Mouse (Mus musculus) lung, postnatal 0 days (tissue): ENCODE measurements at regions not wholly inside any gene's neighbourhood (a gene's known extent, or its start where the extent isn't known, plus 50 kb on each side); places are given as distances from the start of the nearest gene placed in this dataset.

Source experiments
- ATAC-seq: fragments of 200-750 bp; cut with Nextera tagmentation; 2 replicates; pipeline ENCODE4 v1.8.0; 2017; ENCODE audit warnings: moderate library complexity
- DNase-seq: peaks from one replicate; pipeline ENCODE4 v3.0.0-alpha.2; 2016; ENCODE audit warnings: low spot score
- H3K27ac ChIP-seq: fragments of 300-500 bp; sonication (generic); 2 replicates; pipeline ENCODE4 v1.5.1; 2014; ENCODE audit warnings: antibody characterized with exemption, mild to moderate bottlenecking, low read length, mixed read lengths
- H3K27me3 ChIP-seq: fragments of 300-500 bp; sonication (generic); replicated peaks from 2 replicates; pipeline ENCODE4 v1.6.1; 2014; ENCODE audit warnings: low read length, mixed read lengths; ENCODE audit not compliant: insufficient read depth
- H3K36me3 ChIP-seq: fragments of 300-500 bp; sonication (generic); 2 replicates; pipeline ENCODE4 v1.6.1; 2014; ENCODE audit warnings: low read length, mixed read lengths; ENCODE audit not compliant: insufficient read depth
- H3K4me1 ChIP-seq: fragments of 300-500 bp; sonication (generic); 2 replicates; pipeline ENCODE4 v1.6.1; 2014; ENCODE audit warnings: antibody characterized with exemption, low read depth, low read length, mixed read lengths; ENCODE audit not compliant: insufficient read depth
- H3K4me2 ChIP-seq: fragments of 300-500 bp; sonication (generic); replicated peaks from 2 replicates; pipeline ENCODE4 v1.6.1; 2014; ENCODE audit warnings: low read depth, mild to moderate bottlenecking, low read length, moderate library complexity, mixed read lengths
- H3K4me3 ChIP-seq: fragments of 300-500 bp; sonication (generic); 2 replicates; pipeline ENCODE4 v1.5.1; 2014; ENCODE audit warnings: low read depth, low read length
- H3K9ac ChIP-seq: fragments of 300-500 bp; sonication (generic); replicated peaks from 2 replicates; pipeline ENCODE4 v1.6.1; 2014; ENCODE audit warnings: low read depth, mild to moderate bottlenecking
- H3K9me3 ChIP-seq: fragments of 300-500 bp; sonication (generic); 2 replicates; pipeline ENCODE4 v1.6.1; 2016; ENCODE audit warnings: low read length, mixed read lengths
- CTCF ChIP-seq: IDR thresholded peaks from 2 replicates; pipeline ENCODE4 v1.5.1; 2016; ENCODE audit warnings: antibody characterized with exemption, mild to moderate bottlenecking
- EP300 ChIP-seq: IDR thresholded peaks from 2 replicates; pipeline ENCODE4 v1.6.1; 2016; ENCODE audit warnings: antibody characterized with exemption, mild to moderate bottlenecking, control low read depth
- WGBS: fragments of 180-500 bp; shearing (Covaris S2); extraction: QIAGEN DNeasy Blood & Tissue Kit; methylation state at CpG from one replicate; pipeline ENCODE4 v1.1.7; 2014; 5-methylcytosine and 5-hydroxymethylcytosine counted together

GRCm38 (mm10) chr14:114839340-114839903 is 252.6 kb upstream of the Gpc5 start:
- no peak overlapping the region for H3K27ac ChIP-seq
- no peaks in the 10 kb centered on the region for H3K9me3 ChIP-seq
- 83% methylated on average over 2 of the region's 2 CpGs for WGBS
- H3K4me3 ChIP-seq: no peak overlapping the region
- no peaks in the 10 kb centered on the region for H3K36me3 ChIP-seq
- no peaks in the 10 kb centered on the region for H3K27me3 ChIP-seq
- ATAC-seq (no peak), DNase-seq (no peak)
- no peak overlapping the region for H3K9ac ChIP-seq
- no peaks in the 10 kb centered on the region for H3K4me1 ChIP-seq
- H3K4me2 ChIP-seq: no peak overlapping the region
- TF ChIP-seq EP300 (no peak), CTCF (no peak)

- TF ChIP-seq EP300 (no peak), CTCF (no peak)
- H3K27me3 ChIP-seq: no peaks in the 10 kb centered on the region
- peak; percentile 79 for DNase-seq
- no peaks in the 10 kb centered on the region for H3K9me3 ChIP-seq
- no peaks in the 10 kb centered on the region for H3K4me1 ChIP-seq
- peak overlapping the region; percentile 27; the same call in 1 of the 2 replicates for H3K4me2 ChIP-seq
- H3K27ac ChIP-seq: peak overlapping the region; percentile 33
- H3K36me3 ChIP-seq: no peaks in the 10 kb centered on the region
- H3K4me3 ChIP-seq: no peak overlapping the region
- no peak overlapping the region for H3K9ac ChIP-seq
- ATAC-seq: peak; percentile 69
- WGBS: 37% methylated on average over 5 of the region's 5 CpGs
Measured at GRCm38 (mm10) chr14:114840766-114841165, 251.2 kb upstream of the Gpc5 start.

DNA sequence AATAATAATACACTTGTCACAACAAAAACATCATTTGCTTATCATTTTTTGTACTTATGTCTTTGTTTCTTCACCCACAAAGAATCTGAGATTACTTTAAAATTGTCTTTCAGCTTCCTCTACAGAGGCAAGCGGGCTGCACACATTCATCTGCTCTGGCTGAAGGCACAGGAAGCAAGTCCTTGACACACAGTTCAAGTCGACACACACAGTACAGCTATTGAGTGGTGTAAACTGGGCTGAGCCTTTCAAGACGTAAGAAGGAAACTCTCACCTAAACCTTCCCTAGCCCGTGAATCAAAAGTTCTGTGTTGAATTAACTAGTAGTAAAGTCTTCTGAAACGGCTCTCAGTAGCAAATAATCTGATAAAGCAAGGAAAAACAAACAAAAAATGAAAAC is 250.5 kb upstream of the Gpc5 start:
- WGBS: 21% methylated on average over 5 of the region's 5 CpGs
- ATAC-seq (peak; percentile 80), DNase-seq (peak; percentile 66)
- Histone ChIP-seq H3K4me3 (no peak overlapping the region; the same call in 1 of the 2 replicates), H3K9me3 (no peaks in the 10 kb centered on the region), H3K4me1 (no peaks in the 10 kb centered on the region), H3K9ac (no peak overlapping the region), H3K36me3 (no peaks in the 10 kb centered on the region), H3K27me3 (no peaks in the 10 kb centered on the region), H3K27ac (peak overlapping the region; percentile 29; the same call in 1 of the 2 replicates), H3K4me2 (peak overlapping the region; percentile 1; the same call in 1 of the 2 replicates)
- TF ChIP-seq CTCF: no peak
- TF ChIP-seq EP300: no peak

DNA sequence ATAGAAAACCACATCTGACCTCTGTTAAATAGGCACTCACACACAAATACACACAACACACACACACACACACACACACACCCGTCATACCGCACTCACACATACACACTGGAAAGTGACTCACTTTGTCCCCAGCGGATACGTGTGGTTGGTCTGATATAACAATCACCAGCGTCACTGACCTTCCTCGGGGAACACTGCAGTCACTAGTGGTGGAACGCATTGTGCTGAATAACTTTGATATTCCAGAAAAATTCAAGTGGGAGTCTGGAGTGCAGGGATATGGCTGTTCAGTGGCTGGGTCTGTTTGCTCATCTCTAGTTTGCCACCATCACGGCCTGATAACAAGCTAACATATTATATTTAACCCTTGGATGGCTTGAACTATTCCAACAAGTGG is 249.7 kb upstream of the Gpc5 start:
- Histone ChIP-seq H3K9me3 (no peaks in the 10 kb centered on the region), H3K27me3 (no peaks in the 10 kb centered on the region), H3K36me3 (no peaks in the 10 kb centered on the region), H3K27ac (peak overlapping the region; percentile 29), H3K4me2 (no peak overlapping the region; the same call in 1 of the 2 replicates), H3K9ac (no peak overlapping the region), H3K4me1 (no peaks in the 10 kb centered on the region), H3K4me3 (no peak overlapping the region; the same call in 1 of the 2 replicates)
- DNase-seq: peak; percentile 75
- ATAC-seq: peak; percentile 87
- 60% methylated on average over 8 of the region's 8 CpGs for WGBS
- TF ChIP-seq EP300: peak; percentile 86
- TF ChIP-seq CTCF: peak; percentile 8; the same call in 1 of the 2 replicates

- no peak overlapping the region for H3K4me2 ChIP-seq
- no peak for TF ChIP-seq CTCF
- TF ChIP-seq EP300: no peak
- H3K4me1 ChIP-seq: no peaks in the 10 kb centered on the region
- DNase-seq: no peak
- no peak for ATAC-seq
- WGBS: 72% methylated on average over 6 of the region's 6 CpGs
- no peak overlapping the region for H3K9ac ChIP-seq
- no peaks in the 10 kb centered on the region for H3K36me3 ChIP-seq
- no peaks in the 10 kb centered on the region for H3K9me3 ChIP-seq
- H3K27me3 ChIP-seq: no peaks in the 10 kb centered on the region
- H3K4me3 ChIP-seq: no peak overlapping the region
- no peak overlapping the region for H3K27ac ChIP-seq
Measured at GRCm38 (mm10) chr14:114843105-114843743, 248.8 kb upstream of the Gpc5 start.

DNA sequence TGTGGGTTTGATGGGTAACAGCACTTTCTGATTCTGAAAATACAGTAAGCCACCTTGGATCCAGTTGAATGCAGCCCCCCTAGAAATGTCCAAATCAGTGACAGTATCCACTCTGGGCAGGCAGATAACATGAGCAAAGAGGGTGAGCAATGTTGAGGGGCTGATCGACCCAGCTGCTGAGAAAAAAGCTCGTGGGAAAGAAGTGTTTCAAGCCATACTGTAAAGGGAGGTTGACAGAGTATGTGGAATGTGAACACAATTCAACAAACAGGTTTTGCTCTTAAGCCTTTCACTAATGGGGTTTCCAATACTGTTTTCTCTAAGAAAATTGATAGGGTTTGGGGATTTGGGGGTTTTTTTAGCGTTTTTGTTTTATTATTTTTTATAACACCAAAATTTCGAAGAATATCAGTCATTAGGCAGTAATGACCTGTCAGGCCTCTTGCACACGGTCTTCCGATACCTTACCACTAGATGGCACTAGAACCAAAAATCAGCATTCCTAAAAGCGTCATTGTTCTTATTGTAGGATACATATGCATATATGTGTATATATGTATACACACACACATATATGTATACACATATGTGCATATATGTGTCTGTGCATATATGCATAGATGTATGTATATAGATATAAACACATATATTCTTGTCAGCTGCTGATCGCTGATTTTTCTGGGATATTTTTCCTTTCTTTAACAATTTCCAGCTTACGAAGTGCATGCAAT is 237.5 kb upstream of the Gpc5 start:
- no peak overlapping the region for H3K27ac ChIP-seq
- H3K27me3 ChIP-seq: no peaks in the 10 kb centered on the region
- peak; percentile 65 for DNase-seq
- no peaks in the 10 kb centered on the region for H3K9me3 ChIP-seq
- 21% methylated on average over 9 of the region's 9 CpGs for WGBS
- no peak overlapping the region for H3K4me3 ChIP-seq
- no peaks in the 10 kb centered on the region for H3K4me1 ChIP-seq
- H3K4me2 ChIP-seq: no peak overlapping the region
- H3K9ac ChIP-seq: no peak overlapping the region
- ATAC-seq: no peak
- TF ChIP-seq EP300 (no peak), CTCF (peak; percentile 79)
- H3K36me3 ChIP-seq: no peaks in the 10 kb centered on the region
